Mouse (Mus musculus): Measurements from ENCODE around the gene Nop56. TPM values are rescaled to one million over a fixed set of nuclear protein-coding genes. Genes with fewer than 3 reads are reported as not detected.
A peak's percentile ranks its signal among the peaks of the same experiment; 100 is the strongest.

Gene Nop56
- total RNA-seq, 1 experiment from 2014 or later, result 115 TPM

- DNase-seq, result peak; percentile 67
Measured at GRCm38 (mm10) chr2:130295331-130296133, 21.3 kb downstream of the Nop56 start.

- DNase-seq, result no peak
Measured at GRCm38 (mm10) chr2:130296134-130296745, 22.0 kb downstream of the Nop56 start.

GRCm38 (mm10) chr2:130297580-130297979 lies 23.4 kb downstream of the Nop56 start:
- DNase-seq, result no peak

GRCm38 (mm10) chr2:130303014-130303413 lies 28.8 kb downstream of the Nop56 start:
- DNase-seq, result no peak

GRCm38 (mm10) chr2:130327057-130327456 lies 52.8 kb downstream of the Nop56 start:
- no peak for DNase-seq

Other genes with a start within 250 kb of the Nop56 start
- gene Tgm6, start 162.0 kb upstream of the Nop56 start, total RNA-seq (2021), result not detected in 2 replicates
- 182 and 196 TPM in 2 replicates for gene Snrpb, start 95.0 kb upstream of the Nop56 start, total RNA-seq (2021)
- gene Tmc2, start 79.2 kb upstream of the Nop56 start, total RNA-seq (2021), result not detected in 2 replicates
- gene Idh3b, start 10.1 kb downstream of the Nop56 start, total RNA-seq (2021), result 729 and 784 TPM in 2 replicates
- 3.6 and 4.2 TPM in 2 replicates for gene Ebf4, start 20.7 kb downstream of the Nop56 start, total RNA-seq (2021)
- 10.2 and 12.2 TPM in 2 replicates for gene Cpxm1, start 123.1 kb downstream of the Nop56 start, total RNA-seq (2021)
- gene Gm28372, start 130.8 kb downstream of the Nop56 start, total RNA-seq (2021), result not detected in 2 replicates
- gene 1700020A23Rik, start 130.8 kb downstream of the Nop56 start, total RNA-seq (2021), result not detected in 2 replicates
- not detected in 2 replicates for gene Tmem239, start 132.0 kb downstream of the Nop56 start, total RNA-seq (2021)
- 51.3 and 54.4 TPM in 2 replicates for gene Vps16, start 149.9 kb downstream of the Nop56 start, total RNA-seq (2021)
- 13.6 TPM in 2 replicates for gene Pced1a, start 150.3 kb downstream of the Nop56 start, total RNA-seq (2021)
- 100 and 101 TPM in 2 replicates for gene Ptpra, start 175.8 kb downstream of the Nop56 start, total RNA-seq (2021)